Mouse (Mus musculus) ovary, postnatal 14 days (tissue): ENCODE measurements around the gene Ccdc184.

Experiments used
- DNase-seq: peaks from one replicate; pipeline ENCODE4 v3.0.0; 2022; ENCODE audit warnings: low spot score

Ccdc184 gene

DNA sequence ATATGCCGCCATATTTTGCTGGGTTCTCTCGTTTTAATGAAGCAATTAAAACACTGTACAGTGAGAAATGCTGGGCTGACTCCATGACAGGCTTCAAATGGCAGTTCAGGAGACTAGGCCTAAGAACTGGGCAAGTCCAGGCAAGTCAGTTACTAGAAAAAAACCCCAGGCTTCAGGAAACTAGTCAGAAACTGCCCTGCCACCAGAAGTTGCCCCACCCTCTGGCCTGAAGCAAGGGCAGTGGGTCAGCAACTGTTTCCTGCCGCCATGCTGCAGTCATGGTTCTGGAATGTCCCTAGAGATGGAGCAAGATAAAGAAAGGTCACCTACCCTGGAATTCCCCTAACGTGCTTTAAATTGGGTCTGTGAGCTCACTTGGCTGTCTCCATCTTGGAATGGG is 11.0 kb upstream of the Ccdc184 start:
- no peak for DNase-seq

DNA sequence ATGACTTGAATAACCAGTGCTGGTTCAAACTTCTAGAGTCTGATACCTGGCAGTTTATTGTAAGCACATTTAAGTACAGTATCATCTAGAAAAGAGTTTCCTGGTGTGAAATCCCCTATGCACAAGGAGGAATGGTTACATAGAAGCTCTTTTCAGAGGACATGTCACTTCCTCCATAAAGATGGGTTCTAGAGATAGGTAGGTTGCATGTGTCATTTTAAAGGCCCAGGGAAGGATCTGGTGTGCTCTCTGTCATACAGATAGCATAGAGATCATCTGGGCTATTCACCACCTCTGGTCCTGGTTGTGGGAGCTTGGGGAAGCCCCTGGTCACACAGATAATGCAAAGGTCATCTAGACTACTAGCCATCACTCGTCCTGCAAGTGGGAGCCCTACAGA is 9.7 kb upstream of the Ccdc184 start:
- no peak for DNase-seq

DNA sequence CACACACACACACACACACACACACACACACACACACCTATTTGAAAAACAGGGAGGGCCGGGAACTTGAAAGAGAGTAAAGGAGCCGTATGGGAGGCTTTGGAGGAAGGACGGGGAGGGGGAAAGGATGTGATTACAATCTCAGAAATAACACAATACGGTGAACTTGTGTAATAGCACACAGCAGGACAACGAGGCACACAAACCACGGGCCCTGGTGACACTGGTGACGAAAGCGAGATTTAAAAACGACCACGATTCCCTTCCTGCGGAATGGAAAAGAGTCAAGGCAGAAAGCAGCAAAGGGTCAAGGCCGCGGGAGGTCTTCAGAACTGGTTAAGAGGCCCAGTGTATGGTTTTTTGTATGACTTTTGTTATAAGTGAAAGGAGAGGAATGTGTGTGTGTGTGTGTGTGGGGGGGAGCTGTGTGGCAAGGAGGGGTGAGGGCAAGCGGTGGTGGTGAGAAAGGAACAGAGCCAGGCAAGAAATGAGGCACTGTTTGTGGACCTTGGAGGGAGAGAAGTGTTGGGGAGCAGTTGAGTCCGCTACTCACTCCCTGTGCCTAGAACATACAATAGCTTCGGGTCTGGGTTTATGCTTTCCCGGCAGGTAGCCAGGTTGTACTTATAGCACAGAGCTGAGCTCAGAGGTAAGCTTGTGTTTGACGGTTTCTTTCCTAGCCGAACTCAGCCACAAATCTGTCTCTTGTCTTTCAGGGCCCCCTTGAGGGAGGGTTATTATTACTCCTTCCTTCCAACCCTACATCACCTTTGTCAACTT is 5.7 kb upstream of the Ccdc184 start:
- DNase-seq = no peak

DNA sequence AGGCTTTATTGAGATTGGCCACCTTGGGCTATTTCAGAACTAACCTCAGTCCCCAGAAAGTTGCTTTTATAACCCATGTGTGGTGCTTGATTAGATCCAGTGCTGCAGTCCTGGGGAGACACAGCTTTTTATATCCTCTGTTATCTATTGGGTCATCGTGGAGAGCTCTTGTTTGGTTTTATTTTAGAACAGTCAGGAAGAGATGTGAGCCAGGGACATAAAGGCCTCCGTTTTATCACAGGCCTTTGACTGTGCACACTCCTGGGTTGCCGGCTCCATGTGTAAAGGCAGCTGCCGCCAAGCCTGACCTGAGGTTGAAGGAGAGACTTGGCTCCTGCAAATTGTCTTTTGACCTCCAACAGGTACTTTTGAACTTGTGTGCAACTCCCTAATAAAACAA is 4.4 kb upstream of the Ccdc184 start:
- DNase-seq = no peak

DNA sequence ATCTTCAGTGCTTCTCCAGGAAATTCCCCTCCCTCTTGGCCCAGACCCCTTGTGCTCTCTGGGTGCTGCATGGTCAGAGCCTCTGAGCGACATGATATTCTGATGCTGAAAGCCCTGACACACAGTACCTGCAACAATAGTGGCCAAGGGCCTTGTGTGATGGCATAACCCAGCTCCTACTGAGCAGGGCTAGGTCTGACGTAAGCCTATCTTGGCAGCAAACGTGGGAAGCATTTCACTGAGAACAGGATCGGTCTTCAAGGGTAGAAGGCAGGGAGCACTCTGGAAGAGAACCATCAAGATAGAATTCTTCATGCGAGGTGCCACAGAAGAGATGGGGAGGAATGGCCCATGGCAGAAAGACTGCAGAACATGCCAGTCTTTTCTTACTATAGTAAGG is 1.4 kb upstream of the Ccdc184 start, which contains the start of gene Asb8:
Gene Asb8 (minus strand): TSS at position 101 of the 400 bp plus-strand sequence.
- no peak for DNase-seq

DNA sequence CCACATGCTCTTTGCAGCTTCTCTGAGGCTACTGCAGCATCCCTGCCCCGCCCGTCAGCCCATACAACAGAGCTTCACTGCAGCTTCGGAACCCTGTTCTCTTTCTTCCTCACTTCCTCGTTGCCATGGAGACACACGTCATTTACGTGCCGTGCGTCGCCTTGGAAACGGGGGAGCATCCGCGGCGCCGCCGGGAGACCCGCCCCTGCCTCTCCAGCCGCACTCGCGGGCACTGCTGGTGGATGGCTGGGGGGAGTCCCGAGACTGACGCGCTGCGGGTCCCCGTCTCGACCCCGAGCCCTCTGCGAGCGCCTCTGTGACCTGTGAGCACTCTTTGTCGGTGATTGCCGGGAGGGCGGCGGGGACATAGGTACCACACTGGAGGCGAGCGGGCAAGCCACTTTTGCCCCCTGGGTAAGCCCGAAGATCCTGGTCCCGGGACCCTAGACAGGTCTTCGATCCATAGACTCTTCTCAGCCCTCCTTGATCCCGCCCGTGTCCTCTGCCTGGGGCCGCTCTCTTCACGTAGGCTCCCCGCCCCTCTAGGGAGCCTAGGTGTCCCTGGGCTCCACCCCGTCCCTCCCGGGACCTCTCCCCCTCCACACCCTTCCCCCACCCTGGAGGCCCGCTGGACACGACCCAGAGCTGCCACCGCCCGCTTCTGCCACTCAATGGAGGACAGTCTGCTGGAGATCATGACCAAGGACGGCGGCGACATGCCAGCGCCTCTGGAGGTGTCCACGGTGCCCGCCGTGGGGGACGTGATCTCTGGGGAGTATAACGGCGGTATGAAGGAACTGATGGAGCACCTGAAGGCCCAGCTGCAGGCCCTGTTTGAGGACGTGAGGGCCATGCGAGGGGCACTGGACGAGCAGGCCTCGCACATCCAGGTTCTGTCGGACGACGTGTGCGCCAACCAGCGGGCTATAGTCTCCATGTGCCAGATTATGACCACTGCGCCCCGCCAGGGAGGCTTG is 975 bp downstream of the Ccdc184 start:
- peak; percentile 52 for DNase-seq

DNA sequence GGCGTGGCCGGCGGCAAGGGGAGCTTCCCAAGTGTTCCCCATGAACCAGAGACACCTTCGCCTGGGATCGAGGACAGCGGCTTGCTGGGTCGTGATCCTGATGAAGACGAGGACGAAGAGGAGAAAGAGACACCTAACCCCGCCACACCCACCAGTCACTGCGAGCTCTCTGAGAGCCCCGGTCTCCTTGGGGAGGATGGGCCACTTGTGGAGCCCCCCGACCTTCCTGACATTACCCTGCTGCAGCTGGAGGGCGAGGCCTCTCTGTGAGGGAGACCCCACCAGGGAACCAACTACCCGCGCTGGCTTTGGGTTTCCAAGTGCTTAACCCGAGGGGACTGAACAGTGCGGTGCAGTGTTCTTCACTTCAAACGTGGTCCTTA is 1.7 kb downstream of the Ccdc184 start:
- DNase-seq = no peak

DNA sequence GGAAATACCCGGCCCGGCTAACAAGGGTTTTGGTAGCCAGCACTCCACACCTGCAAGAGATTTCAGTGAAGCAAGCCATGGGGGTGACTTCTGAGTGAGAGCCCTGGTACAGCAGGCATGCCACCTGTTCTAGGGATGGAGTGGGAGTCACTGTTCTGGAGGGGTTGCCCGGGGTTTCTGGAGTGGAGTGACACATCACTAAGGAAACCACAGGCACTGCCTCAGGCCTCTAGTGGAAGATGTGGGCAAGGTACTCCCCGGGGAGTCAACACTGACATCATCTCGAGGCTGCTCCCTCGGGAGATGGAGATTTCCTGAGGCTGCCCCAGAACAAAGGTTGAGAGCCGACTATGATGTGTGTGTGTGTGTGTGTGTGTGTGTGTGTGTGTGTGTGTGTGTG is 3.4 kb downstream of the Ccdc184 start:
- DNase-seq = no peak

DNA sequence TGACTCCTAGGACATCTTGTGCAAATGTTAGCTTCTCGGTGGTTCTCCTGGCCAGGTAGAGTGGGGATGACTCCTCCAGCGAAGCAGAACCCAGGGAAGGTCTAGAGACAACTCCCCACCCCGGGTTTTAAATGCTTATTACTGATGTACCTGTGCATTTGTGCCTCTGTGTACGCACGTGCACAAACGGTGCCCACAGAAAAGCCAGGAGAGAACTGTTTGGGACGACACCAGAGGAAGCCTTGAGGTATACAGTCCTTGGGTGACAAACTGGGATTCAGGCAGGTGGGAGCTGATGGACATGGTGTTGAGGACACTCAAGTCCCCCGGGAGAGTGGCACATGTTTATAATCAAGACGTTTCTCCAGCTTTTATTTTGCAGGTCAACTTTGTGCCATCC is 4.0 kb downstream of the Ccdc184 start:
- no peak for DNase-seq

DNA sequence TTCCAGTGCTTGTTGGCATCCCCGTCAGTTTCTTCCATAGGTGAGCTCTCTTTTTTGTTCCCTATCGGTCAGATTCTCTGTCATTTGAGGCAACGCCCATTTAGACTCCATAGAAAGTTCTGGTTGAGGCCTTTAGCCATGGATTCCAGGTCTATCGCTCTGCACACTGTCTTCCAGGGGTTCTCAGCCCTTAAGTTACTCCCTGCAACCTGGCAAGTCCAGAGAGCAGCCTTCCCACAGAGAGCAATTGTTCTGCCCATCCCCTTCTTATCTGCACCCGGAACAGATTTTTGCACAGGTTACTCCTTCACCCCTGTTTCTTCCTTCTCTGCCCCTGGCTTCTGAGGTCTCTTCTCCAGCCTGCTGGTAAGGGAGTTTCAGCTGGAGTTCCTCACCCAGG is 5.2 kb downstream of the Ccdc184 start:
- DNase-seq = no peak

DNA sequence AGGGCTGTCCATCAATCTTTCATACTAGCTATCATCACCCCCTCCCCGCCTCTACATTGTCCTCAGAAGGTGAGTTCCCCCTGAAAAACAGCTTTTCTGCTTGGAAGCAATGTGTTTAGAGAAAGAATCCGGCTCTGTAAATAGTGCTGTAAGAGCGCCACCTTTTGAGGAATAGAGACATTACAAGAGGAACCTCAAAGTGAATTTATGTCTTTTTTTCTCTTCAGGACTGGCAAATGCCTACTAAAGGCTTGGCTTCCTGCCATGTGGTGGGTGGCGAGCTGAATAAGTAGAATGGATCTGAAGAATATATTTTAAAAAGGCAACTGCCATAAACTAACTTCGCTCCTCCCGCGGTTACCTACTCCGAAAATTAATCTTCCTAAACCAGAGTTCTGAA is 6.9 kb downstream of the Ccdc184 start:
- DNase-seq = no peak

DNA sequence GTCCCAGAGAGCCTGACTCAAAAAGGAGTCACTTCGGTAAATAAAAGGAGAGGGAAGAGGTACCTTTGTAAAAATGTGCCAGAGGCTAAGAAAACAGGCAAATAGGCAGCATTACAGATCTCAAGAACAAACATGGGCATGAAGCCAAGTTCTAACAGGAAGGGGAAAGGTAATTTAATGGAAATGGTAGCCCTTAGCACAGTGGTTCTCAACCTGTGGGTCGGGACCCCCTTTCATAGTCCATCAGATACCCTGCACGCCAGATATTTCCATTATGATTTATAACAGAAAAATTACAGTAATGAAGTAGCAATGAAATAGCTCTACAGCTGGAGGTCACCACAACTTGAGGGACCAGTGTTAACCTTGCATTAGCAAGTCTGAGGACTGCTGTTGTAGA is 10.4 kb downstream of the Ccdc184 start:
- no peak for DNase-seq

DNA sequence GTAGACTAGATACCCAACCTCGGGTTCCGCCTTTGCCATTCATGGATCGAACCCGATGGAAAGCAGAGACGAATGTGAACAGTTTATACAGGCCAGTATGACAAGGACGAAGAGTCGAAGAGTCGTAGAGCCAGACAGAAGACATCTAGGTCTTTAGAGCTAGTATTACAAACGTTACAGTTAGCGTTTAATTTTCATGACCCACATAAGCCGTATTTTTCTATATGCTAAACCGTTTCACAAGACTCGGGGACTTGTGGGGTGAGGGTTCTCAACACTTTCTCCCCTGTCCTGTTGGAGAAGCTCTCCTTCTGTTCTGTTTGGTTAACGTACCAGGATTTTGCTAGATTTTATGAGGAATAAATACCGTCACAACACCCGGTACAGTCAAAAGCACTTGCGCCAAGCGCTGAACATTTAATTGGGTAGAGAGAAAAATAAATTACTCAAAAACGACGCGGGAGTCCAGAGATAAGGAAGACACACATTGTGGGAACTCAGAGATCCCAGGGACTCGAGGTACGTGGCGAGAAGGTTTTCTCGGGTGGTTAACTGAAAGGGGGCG is 13.7 kb downstream of the Ccdc184 start:
- DNase-seq = no peak

DNA sequence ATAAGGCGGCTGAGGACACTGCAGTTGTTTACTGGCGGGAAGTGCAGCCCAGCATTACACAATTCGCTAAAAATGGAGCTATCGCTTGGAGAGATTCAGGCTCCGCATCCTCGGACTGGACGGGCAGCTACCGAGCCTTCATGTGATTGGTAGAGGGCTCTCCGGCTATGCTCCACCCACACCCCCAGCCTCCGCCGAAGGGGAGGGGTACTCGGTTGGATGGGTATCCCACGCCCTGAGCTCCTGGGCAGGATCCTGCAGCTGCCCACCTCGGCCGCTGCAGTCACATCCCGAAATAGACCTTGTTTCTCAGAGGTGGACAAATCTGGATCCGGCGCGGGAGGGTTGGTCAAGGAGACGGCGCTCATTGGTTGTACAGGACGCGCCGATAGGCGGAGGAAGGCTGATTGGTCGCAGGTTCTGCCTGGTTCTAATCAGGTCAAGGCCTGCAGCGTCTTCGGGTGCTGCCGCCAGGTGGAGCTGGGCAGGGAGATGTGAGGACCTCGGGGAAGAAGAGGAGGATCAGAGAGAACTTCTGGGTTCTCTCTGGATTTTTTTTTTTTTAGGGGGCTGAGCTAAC is 14.3 kb downstream of the Ccdc184 start:
- DNase-seq = peak; percentile 82

DNA sequence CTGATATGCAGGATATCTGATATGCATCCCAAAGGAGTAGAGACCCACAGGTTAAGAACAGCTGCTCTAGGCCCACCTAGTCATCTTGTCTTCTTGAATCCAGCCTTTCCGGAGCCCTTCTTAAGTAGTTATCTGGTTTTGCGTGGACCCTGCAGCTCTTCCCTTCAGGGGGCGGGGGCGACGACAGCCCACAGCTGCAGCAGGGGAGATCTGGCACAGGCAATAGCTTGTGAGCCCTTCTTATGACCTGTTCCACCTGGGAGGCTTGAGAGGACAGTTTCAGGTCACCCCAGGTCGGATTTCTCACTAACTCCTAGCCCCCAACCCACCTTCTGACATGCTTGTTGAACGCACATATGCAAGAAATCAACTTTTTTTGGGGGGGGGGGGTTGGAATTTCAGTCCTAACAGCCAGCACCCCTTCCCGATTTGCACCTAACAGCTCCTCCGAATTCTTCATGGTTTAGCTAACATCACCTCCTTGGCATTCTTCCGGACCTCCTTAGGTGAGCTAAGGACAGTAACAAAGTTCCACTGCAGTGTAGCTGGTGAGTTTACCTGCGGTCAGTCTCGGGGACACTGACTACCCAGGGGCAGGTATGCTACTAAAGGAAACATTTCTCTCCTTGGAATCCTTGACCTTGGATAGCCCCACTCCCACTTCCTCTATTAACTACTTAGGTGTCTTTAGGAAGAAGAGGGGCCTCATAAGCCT is 15.1 kb downstream of the Ccdc184 start:
- DNase-seq = no peak

DNA sequence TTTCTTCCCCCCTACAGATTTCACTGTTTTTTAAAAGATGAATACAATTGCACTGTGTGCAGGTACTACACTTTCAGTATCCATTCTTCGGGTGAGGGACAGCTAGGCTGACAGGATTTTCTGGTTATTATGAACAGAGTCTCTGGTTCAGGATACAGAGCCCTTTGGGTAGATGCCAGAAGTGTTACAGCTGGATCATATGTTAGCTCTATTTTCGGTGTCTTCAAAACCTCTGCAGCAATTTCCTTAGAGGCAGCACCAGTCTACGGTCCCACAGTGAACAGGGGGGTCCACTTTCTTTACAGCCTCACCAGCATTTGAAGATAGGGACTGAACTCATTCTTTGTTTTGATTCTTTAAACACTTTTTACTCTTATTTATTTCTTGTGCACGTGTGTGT is 17.5 kb downstream of the Ccdc184 start:
- DNase-seq = no peak

DNA sequence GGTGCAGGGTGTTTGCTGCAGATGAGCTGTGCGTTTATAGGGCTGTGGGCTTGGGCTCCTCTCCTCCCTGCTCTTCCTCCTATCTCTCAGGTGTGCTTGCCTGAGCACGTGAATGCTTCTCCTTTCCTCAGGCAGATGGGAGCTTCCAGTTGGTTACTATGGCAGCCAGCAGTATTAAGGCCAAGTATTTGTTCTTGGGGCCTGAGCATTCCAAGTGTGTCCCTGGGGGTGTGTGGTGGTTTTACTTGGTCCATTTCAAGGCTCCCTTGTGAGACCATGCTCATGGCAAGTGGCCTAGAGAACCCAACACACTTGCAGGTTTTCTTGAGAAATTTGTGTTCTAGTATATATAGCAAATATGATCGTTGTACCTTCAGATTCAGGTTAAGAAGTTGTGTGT is 28.5 kb downstream of the Ccdc184 start, which contains the start of gene Olfr288:
Gene Olfr288 (minus strand): TSS at position 101 of the 400 bp plus-strand sequence.
- DNase-seq = no peak

DNA sequence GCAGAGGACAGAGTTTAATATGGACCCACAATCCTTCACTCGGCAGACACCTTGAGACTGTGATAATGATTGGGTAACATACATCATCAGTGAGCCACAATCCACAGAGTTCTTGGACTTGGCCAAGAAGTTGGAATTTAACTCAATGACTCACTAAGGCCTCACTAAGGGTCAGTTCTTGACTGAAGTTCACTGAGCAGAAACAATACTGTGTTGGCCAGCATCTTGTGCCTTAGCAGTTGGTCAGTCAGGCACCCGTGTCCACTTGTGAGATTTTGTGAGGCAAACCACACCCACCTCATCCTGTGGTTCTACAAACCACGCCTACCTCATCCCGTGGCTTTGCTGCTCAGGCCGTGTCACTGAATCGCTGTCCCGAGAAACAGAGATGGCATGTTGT is 42.7 kb downstream of the Ccdc184 start:
- no peak for DNase-seq

DNA sequence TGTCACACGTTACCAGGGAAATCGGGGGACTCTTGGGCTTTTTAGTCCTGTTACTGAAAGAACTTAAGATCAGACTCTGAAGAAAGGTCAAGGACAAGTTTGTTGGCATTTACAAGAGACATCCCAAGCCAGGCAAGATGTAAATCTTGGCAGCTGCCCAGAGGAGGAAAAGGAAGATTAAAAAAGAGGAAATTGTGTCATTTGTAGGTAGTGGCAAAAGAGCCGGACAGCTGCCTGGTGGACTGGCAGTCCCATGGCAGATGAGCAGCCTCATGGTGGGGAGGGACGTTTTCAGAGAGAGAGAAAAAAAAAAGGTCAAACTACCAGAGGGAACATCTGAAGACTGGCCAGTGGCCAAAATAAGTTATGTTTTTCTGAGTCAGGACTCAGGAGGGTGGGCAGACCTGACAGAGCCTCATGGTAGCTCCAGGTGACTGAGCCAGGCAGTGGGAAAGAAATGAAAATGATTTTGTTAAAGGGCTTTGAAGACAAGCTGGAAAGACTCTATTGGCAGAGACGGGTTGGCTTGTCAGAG is 46.4 kb downstream of the Ccdc184 start:
- no peak for DNase-seq

DNA sequence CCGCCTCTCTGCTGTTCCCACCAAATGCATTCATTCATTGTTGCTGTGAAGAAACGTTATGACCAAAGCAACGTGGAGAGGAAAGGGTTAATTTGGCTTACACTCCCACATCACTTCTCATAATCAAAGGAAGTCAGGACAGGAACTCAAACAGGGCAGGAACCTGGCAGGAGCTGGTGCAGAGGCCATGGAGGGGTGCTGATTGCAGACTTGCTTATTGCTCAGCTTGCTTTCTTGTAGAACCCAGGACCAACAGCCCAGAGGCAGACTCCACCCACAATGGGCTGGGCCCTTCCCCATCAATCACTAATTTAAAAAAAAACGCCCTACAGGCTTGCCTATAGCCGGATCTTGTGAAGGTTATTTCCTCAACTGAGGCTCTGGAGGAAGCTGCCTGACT is 47.2 kb downstream of the Ccdc184 start:
- DNase-seq = no peak
